Mouse (Mus musculus): Measurements from ENCODE around the gene Itpr3. TPM values are rescaled to one million over a fixed set of nuclear protein-coding genes. Genes with fewer than 3 reads are reported as not detected.

The Itpr3 gene
- total and polyA plus RNA-seq, 2 experiments from 2014 or later = 0.89 to 6.9 TPM

- Histone ChIP-seq H3K4me1 (ENCODE audit: control insufficient read depth, insufficient read depth) (peaks cover 3% of the 10 kb centered on the region; the same call in 1 of the 2 replicates), H3K9ac (replicated peaks; ENCODE audit: low read depth, low read length) (no peak overlapping the region), H3K36me3 (replicated peaks; ENCODE audit: control insufficient read depth, insufficient read depth, low read length) (no peaks in the 10 kb centered on the region), H3K4me2 (ENCODE audit: low read depth, low read length) (no peak overlapping the region), H3K27me3 (ENCODE audit: control insufficient read depth, insufficient read depth, low read length) (0 out of 2 replicates have a peak, but pooled peaks cover 5% of the 10 kb centered on the region), H3K9me3 (replicated peaks; ENCODE audit: control insufficient read depth, low read length) (no peaks in the 10 kb centered on the region), H3K27ac (ENCODE audit: low read depth) (no peak overlapping the region), H3K4me3 (ENCODE audit: low read depth, low read length) (no peak overlapping the region)
- 51% methylated on average over 9 of the region's 9 CpGs for WGBS
- ATAC-seq (ENCODE audit: insufficient read depth, low read depth) = no peak
- TF ChIP-seq EP300 (IDR thresholded peaks at IDR 0.05; ENCODE audit: low read depth) = no peak
- no peak for TF ChIP-seq CTCF (IDR thresholded peaks at IDR 0.05; ENCODE audit: low read depth)
- no peak for DNase-seq (ENCODE audit: low spot score)
Measured at GRCm38 (mm10) chr17:27140262-27140661, 83.2 kb downstream of the Itpr3 start.

GRCm38 (mm10) chr17:27141971-27142450 lies 84.9 kb downstream of the Itpr3 start:
- TF ChIP-seq EP300 (IDR thresholded peaks at IDR 0.05; ENCODE audit: low read depth) = no peak
- no peak for TF ChIP-seq CTCF (IDR thresholded peaks at IDR 0.05; ENCODE audit: low read depth)
- no peak for DNase-seq (ENCODE audit: low spot score)
- WGBS = 37% methylated on average over 10 of the region's 10 CpGs

DNA sequence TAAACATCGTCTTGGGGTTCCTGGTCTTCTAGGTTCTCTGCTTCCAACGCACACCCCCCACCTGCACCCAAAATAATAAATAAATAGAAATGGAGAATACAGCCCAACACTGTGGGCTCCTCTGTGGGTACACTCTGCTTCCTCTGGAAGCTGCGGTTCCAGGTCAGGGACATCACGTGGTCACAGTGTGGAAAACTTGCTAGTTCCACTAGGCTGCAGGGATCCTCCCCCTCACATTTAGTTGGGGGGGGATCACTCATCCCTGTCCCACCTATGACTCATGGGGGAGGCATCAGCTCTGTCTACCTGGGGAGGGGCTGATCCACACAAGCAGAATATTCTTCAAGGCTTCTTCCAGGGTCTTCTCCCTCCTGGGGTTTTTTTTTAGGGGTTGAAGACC lies 87.0 kb downstream of the Itpr3 start:
- 72% methylated on average over 4 of the region's 4 CpGs for WGBS
- Histone ChIP-seq H3K27ac (ENCODE audit: low read depth) (no peak overlapping the region), H3K4me1 (ENCODE audit: control insufficient read depth, insufficient read depth) (peaks cover 3% of the 10 kb centered on the region; the same call in 1 of the 2 replicates), H3K9me3 (replicated peaks; ENCODE audit: control insufficient read depth, low read length) (no peaks in the 10 kb centered on the region), H3K9ac (replicated peaks; ENCODE audit: low read depth, low read length) (no peak overlapping the region), H3K4me3 (ENCODE audit: low read depth, low read length) (no peak overlapping the region), H3K4me2 (ENCODE audit: low read depth, low read length) (no peak overlapping the region), H3K27me3 (ENCODE audit: control insufficient read depth, insufficient read depth, low read length) (peaks cover 8% of the 10 kb centered on the region; the same call in 1 of the 2 replicates), H3K36me3 (replicated peaks; ENCODE audit: control insufficient read depth, insufficient read depth, low read length) (no peaks in the 10 kb centered on the region)
- no peak for ATAC-seq (ENCODE audit: insufficient read depth, low read depth)
- no peak for DNase-seq (ENCODE audit: low spot score)
- TF ChIP-seq CTCF (IDR thresholded peaks at IDR 0.05; ENCODE audit: low read depth) (no peak), EP300 (IDR thresholded peaks at IDR 0.05; ENCODE audit: low read depth) (no peak)

More at GRCm38 (mm10) chr17:27141971-27142450, 84.9 kb downstream of the Itpr3 start:
- ATAC-seq (ENCODE audit: insufficient read depth, low read depth) = 0 out of 2 replicates have a peak, but pooled peaks have one; percentile 32
- H3K9ac ChIP-seq (replicated peaks; ENCODE audit: low read depth, low read length) = no peak overlapping the region; the same call in 1 of the 2 replicates
- H3K9me3 ChIP-seq (replicated peaks; ENCODE audit: control insufficient read depth, low read length) = no peaks in the 10 kb centered on the region
- H3K4me3 ChIP-seq (ENCODE audit: low read depth, low read length) = no peak overlapping the region
- H3K4me1 ChIP-seq (ENCODE audit: control insufficient read depth, insufficient read depth) = peaks cover 3% of the 10 kb centered on the region; the same call in 1 of the 2 replicates
- H3K27me3 ChIP-seq (ENCODE audit: control insufficient read depth, insufficient read depth, low read length) = peaks cover 8% of the 10 kb centered on the region; the same call in 1 of the 2 replicates
- H3K4me2 ChIP-seq (ENCODE audit: low read depth, low read length) = no peak overlapping the region
- H3K27ac ChIP-seq (ENCODE audit: low read depth) = no peak overlapping the region
- H3K36me3 ChIP-seq (replicated peaks; ENCODE audit: control insufficient read depth, insufficient read depth, low read length) = no peaks in the 10 kb centered on the region

DNA sequence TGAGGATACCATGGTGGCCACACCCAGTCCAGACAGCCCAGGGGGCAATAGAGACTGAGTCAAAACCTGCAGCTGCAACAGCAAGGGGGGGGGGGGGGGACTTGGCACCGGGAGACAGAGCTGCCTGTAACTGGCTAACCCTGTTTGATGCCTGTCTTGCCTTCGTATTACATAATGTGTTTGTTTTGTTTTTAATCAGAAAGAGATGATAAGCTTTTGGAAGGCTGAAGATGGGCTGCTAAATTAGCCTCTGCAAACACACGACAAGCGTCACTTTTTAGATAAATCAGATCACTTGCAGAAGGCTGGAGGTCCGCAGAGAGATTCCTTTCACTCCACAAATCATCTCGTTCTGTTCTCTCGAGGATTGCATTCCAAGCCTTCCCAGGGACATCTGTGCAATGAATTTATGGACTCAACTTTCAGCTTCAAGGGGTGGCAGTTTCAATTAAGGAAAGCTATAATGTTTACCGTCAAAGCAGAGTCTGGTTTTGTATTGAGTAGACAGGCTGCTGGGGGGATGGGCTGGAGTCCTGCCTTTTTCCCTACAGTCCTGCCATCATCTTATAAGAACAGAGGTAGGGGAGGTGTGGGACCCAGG lies 89.3 kb downstream of the Itpr3 start:
- ATAC-seq (ENCODE audit: insufficient read depth, low read depth) = no peak
- no peak overlapping the region for H3K27ac ChIP-seq (ENCODE audit: low read depth)
- H3K4me2 ChIP-seq (ENCODE audit: low read depth, low read length) = no peak overlapping the region
- H3K4me3 ChIP-seq (ENCODE audit: low read depth, low read length) = no peak overlapping the region
- no peak for DNase-seq (ENCODE audit: low spot score)
- H3K4me1 ChIP-seq (ENCODE audit: control insufficient read depth, insufficient read depth) = peaks cover 11% of the 10 kb centered on the region; the same call in 1 of the 2 replicates
- no peaks in the 10 kb centered on the region for H3K36me3 ChIP-seq (replicated peaks; ENCODE audit: control insufficient read depth, insufficient read depth, low read length)
- 7% methylated on average over 8 of the region's 8 CpGs for WGBS
- TF ChIP-seq CTCF (IDR thresholded peaks at IDR 0.05; ENCODE audit: low read depth) (no peak), EP300 (IDR thresholded peaks at IDR 0.05; ENCODE audit: low read depth) (no peak)
- H3K9me3 ChIP-seq (replicated peaks; ENCODE audit: control insufficient read depth, low read length) = no peaks in the 10 kb centered on the region
- peaks cover 6% of the 10 kb centered on the region; the same call in 1 of the 2 replicates for H3K27me3 ChIP-seq (ENCODE audit: control insufficient read depth, insufficient read depth, low read length)
- H3K9ac ChIP-seq (replicated peaks; ENCODE audit: low read depth, low read length) = no peak overlapping the region

- ATAC-seq (ENCODE audit: insufficient read depth, low read depth) (no peak), DNase-seq (ENCODE audit: low spot score) (no peak)
- Histone ChIP-seq H3K36me3 (replicated peaks; ENCODE audit: control insufficient read depth, insufficient read depth, low read length) (no peaks in the 10 kb centered on the region), H3K4me3 (ENCODE audit: low read depth, low read length) (no peak overlapping the region), H3K27me3 (ENCODE audit: control insufficient read depth, insufficient read depth, low read length) (peaks cover 4% of the 10 kb centered on the region; the same call in 1 of the 2 replicates), H3K4me2 (ENCODE audit: low read depth, low read length) (no peak overlapping the region), H3K4me1 (ENCODE audit: control insufficient read depth, insufficient read depth) (peaks cover 36% of the 10 kb centered on the region), H3K27ac (ENCODE audit: low read depth) (no peak overlapping the region), H3K9me3 (replicated peaks; ENCODE audit: control insufficient read depth, low read length) (no peaks in the 10 kb centered on the region), H3K9ac (replicated peaks; ENCODE audit: low read depth, low read length) (no peak overlapping the region)
- WGBS = 22% methylated on average over 7 of the region's 7 CpGs
- TF ChIP-seq CTCF (IDR thresholded peaks at IDR 0.05; ENCODE audit: low read depth) = no peak
- no peak for TF ChIP-seq EP300 (IDR thresholded peaks at IDR 0.05; ENCODE audit: low read depth)
Measured at GRCm38 (mm10) chr17:27150871-27151270, 93.8 kb downstream of the Itpr3 start.
